Mouse (Mus musculus): ENCODE measurements around the gene Ap3d1. TPM values are rescaled to one million over a fixed set of nuclear protein-coding genes. Genes with fewer than 3 reads are reported as not detected.
A peak's percentile ranks its signal among the peaks of the same experiment; 100 is the strongest.

Ap3d1 gene
- polyA plus RNA-seq, 2 experiments from 2014 or later: 22.7 to 24.0 TPM

DNA sequence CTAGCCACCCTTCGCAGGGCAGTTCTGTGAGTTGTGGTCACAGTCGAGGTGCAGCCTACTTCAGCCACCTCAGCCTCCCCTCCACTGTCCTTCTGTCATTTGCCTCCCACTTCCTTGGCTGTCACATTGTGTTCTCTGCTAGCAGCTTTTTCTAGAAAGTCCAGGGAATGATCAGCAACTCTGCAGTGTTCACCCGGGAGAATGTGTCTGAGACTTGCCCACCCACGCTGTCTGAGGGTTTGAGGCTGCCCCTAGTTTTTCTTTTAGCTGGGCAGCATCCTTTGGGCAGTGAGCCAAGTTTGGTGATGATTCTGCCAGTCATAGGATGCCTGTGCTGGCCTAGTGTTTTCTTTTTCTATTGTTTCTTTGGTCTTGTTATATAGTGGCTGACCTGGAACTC is 14.9 kb upstream of the Ap3d1 start:
- no peak for ATAC-seq

DNA sequence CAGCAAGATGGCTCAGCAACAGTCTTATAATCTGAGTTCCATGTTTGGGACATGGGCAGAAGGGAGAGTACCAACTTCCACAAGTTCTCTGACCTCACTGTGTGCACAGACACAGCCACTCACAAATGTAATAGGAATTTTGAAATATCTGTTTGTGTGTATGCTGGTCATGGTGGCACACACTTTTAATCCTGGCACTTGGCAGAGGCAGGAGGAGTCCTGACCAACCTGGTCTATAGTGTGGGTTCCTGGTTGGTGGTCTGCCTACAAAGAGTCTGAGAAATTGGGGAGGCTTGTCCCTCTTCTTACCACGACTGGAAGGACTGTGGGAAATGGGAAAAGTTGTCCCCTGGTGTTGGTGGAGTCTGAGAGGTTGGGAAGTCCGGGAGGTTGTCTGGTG is 14.4 kb upstream of the Ap3d1 start:
- ATAC-seq: no peak

DNA sequence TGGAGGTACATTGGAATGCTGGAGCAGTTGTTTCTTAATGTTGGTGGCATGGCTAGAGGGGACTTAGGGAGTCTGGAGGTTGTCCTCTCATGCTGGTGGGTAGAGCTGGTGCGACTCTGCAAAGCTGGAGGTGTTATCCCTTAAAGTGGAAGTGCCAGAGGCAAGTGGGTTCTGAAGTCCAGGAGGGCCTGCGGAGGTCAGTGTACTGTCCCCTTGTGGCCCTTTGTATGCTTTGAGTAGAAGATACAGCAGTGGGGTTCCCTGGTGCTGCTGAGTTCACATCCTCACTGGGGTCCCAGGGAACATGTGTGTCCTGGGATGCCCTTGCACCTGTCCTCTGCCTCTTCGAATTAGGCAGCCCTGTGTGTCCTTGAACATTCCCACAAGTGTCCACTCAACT is 14.0 kb upstream of the Ap3d1 start:
- no peak for ATAC-seq

DNA sequence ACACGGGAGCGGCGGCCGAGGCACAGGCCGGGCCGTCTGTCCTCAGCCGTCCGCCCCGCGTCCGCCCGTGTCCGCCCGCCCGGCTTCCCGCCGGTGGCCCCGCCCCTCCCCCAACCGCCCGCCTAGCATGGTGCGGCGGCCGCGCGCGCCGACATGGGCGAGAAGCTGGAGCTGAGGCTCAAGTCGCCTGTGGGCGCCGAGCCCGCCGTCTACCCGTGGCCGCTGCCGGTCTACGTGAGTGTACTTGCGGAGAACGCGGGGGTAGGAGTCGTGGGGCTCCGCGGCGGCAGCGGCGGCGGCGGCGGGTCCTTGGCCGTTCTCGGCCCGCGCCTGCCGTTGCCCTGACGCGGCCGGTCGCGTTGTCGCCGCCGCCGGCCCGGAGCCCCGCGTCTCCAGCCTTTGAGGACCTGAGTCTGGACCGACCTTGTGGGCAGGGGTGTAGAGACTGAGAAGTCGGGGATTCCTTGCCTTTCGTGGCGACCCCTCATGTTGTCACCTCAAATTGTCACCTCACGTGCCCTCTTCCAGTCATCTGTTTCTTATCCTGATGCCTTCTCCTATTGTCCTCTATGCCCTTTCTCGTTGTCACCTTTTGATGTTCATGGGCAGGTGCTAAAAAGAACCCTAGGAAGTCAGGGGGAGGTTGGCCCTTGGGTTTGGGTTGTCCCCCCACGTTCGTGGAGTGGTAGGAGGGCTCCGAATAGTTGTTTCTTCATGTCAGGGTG is 13.4 kb upstream of the Ap3d1 start:
- no peak for ATAC-seq

DNA sequence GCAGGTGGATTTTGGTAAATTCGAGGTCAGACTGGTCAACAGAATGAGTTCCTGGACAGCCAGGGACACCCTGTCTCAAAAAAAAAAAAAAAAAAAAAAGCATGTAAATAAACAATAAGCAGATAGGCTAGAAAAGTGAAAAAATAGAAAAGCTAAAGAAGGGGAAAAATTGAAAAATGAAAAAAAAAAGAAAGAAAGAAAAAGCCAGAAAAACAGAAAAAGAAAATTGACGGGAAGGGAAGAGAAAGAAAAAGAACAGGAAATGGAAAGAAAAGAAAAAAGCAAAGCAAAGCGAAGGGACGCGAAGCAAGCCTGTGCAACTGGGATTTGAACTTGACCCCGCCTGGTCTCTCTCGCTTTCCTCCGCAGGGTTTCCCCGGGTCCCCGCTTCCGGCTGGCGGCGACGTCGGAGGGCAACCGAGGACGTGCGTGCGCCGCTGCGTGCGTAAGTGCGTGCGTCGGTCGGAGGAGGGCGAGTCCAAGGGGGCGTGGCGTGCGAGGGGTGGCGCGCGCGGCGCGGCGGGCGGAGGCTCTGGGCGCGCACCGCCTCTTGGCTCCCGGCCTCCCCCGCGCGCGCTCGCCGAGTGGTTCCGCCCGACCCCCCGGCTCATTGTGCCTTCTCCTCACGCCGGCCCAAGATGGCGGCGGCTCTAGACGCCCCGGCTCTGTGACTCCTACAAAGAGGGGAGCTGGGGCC is 12.7 kb upstream of the Ap3d1 start, which contains the start of gene Dot1l:
Gene Dot1l (plus strand): TSS at position 613 of the 697 bp plus-strand sequence.
- peak; percentile 72 for ATAC-seq

DNA sequence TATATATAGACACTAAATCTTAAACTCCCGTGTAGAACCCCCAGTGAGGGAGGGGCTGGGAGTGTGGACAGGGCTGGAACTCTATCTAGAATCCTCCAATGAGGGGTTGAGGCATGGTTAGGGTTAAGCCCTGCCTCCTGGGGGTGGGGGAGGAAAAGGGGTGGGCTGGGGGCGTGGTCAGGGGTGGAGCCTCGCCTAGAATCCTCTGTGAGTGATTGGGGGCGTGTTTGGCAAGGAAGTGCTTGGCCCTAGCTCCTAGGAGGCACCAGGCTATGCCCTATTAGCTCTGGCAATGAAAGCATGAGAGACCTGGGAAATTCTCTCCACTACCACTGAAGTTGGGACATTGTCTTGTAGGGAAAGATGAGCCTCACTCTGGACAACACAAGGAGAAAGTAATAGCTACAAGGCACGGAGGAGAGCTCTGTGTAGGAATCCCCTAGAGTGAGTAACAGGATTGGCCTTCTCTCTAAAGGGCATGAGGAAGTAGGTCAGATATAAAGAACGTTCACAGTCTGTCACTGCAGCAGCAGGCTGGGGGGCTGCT is 10.1 kb upstream of the Ap3d1 start:
- ATAC-seq: no peak

DNA sequence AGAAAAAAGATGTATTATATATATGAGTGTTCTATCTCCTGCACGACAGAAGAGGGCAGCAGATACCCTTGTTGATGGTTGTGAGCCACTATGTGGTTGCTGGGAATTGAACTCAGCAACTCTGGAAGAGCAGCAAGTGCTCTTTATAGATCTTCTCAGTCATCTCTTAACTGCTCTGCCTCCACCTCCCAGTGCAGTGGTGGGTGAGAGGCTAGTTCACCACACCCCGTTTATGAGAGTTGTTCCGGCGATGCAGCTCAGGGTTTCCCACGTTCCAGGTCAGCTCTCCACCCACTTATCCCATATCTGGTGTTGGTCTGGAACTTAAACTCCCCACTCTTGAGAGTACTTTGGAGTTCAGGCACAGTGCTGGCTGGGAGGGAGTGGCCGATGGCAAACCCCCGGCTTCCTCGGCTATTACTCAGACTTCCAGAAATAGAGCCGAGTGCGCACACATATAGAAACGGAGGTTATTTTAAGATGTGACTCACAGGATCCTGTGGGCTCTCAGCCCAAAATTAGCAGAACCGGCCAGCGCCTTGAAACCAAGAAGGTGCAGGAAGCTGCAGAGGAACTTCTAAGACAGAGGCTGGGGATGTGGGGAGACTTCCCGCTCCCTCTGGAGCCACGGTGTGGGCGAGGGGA is 9.2 kb upstream of the Ap3d1 start:
- peak; percentile 60 for ATAC-seq

DNA sequence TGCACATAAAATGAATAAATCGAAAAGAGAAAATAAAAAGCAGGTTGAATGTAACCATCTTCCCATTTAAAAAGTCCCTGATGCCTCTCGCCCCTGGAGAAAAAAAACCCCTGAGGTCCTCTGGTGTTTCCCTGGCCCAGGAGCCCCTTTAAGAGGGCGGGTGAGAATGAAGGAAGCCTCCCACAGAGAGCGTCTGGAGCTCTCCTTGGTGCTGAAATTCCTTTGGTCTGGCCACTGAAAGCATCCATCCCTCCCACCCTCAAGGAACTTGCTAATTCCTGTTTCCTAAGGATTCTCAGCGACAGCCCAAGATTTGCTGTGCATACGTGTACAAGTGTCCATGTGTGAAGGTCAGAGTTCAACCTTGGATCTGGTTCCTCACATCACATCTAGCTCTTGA is 6.5 kb upstream of the Ap3d1 start:
- ATAC-seq: no peak

DNA sequence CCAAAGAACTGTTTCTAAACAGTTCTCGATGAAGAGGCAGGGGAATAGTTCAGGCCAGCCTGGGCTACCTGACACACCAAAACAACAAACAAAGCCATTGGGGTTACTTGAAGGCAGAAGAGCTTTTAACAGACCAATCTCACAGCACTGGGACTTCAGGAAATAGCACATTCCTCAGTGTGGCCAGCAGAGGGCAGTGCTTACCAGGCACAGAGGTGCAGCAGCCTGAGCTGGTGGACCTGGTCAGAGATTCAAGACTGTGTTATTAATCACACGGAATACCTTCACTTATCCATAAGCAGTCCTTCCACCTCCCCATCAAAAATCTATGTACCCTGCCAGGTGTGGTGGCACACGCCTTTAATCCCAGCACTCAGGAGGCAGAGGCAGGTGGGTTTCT is 5.3 kb upstream of the Ap3d1 start:
- ATAC-seq: no peak

DNA sequence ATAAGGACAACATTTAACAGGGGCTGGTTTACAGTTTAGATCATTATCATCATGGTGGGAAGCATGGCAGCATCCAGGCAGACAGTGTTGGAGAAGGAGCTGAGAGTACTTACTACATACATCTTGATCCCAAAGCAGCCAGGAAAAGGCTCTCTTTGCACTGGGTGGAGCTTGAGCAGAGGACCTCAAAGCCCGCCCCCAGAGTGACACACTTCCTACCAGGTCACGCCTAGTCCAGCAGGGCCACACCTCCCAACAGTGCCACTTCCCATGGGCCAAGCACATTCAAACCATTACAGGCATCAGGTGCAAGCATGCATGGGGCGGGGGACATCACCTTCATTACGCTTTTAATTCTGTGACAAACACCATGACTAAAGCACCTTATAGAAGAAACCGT is 2.2 kb upstream of the Ap3d1 start:
- no peak for ATAC-seq

DNA sequence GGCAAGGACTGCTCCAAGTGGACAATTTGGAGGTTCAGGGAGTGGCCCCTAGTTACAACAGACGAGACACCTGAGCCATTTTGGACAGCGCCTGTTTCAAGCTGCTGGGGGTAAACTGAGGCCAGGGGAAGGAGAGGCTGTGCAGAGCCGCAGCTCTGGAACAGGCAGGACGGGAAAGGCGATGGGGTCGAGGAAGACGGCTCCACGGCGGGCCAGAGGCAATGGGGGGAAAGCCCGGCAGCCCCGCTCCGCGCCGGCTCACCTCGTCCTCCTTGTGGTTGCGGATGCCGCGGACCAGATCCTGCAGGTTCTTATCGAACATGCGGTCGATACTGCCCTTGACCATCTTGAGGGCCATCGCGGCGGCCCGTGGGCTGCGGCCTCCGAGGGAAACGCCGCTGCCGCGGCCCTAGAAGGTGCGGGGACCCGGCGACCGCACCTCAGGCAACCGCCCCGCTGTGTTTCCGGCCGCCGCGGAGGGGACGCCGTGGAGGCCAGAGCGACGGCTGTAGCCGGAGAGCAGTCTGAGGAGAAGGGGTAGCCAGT is 357 bp downstream of the Ap3d1 start:
- no peak for ATAC-seq

DNA sequence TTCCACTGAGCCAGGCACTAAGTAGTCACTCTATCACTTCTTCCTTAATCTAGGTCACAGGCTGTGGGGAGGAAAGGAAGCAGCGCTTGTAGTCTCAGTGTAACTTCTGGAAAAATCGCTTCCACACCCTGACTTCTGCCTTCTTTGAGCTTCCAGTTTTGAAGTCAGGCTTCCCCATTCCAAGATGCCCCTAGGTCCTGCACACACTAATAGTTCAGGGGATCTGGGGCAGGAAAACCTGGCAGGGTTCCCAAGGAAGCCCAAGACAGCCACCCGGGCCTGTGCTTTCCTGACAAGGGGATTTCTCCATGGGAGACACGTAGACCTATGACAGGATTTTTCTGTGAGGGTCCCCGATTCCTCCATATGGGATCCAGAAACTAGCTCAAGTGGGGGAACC is 918 bp downstream of the Ap3d1 start:
- ATAC-seq: no peak

DNA sequence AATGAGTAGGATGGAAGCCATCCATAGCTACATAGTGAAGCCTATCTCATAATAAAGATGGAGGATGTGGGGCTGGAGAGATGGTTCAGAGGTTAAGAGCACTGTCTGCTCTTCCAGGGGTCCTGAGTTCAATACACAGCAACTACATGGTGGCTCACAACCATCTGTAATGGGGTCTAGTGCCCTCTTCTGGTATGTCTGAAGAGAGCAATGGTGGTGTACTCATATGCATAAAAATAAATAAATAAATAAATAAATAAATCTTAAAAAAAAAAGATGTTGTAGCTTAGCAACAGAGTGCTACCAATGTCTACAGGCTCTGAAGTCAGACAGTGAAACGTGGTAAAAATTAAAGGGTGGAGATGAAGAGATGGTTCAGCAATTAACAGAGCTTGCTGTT is 3.4 kb downstream of the Ap3d1 start:
- no peak for ATAC-seq

DNA sequence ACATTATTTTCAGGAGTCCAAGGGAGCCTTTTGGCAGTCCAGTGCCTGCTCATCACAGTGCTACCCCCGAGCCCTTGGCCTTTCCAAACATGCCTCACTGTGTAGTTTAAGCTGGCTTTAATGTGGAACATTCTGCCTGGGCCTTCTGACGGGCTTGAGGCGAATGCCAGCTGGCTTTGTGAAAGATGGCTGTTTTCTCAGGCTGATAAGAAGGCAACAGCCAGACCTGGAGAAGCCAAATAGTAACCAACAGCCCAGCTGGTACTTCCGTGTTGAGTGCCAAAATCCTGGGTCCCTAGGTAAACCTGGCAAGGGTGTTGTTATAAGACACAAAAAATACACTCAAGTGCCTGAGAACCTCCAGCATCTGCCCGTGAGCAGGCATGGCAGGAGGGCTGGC is 5.3 kb downstream of the Ap3d1 start:
- ATAC-seq: no peak

DNA sequence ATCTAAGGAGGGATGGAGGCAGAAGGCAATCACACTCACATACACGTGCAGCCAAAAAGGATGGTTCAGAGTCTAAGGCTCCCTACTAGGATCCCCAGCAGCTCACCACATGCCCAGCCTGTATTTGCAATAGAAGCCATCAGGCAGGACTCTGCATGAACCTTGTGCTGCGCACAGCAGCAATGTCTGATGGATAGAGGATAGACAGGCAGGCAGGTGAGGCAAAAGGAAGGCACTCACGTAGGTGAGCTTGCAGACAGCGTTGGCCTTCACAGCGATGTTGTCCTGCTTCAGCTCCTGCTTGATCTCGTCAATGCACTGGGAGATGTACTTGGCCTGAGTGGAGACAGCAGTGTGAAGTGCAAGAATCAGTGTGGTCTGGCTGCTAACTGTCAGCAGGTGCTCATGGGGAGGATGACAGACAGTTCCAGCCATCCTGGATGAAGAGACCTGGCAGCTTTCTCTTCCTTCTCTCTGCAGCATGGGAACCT is 9.4 kb downstream of the Ap3d1 start:
- ATAC-seq: no peak

DNA sequence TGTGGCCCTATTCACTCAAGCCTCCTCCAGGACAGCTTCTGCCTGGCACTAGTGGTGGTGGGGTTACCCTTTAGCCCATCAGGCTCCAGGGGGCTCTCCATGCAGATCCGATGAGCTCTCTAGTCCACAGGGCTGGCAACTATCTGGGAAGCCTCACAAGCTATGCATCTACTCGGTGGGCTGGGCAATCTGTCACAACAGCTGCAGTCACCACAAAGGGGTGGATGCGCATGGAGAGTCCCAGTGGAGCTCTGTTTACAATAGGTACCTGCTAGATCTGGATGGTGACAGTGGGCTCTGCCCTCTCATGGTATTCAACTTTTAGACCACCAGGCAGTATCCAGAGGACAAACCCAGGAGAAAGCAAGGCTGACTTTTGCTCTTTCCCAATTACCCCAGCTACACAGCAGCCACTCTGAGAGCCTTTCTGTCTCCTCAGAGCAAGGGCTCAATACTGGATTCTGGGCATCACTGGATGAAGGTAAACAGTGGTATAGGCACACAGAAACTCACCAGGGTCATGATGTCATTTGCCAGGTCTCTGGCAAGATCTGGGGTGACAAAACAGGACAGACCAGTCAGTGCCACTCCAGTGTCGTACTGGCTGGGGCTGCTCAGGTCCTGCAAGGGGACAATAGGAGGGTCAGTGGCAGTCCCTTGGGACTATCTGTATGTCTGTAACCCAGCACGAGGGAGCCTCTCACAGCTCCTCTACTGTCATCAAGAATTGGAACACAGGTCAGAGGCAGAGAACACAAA is 14.5 kb downstream of the Ap3d1 start:
- no peak for ATAC-seq

DNA sequence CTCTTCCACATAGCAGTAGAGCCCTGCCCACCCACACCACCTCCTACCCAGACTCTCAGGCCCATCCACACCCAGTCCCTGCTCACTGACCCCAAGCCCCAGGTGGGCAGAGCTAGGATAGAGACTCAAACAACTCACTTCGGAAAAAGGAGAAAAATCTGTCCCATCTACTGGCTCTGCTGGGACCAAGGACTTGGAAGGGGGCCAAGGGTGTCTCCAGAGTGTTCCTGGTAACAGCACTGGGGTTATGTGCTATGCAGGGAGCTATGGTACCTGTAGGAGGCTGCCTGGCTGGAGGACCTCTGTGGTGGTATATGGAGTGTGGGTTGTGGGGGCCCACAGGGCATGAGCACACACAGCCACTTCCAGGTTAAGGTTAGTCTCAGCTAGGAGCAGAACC is 24.8 kb downstream of the Ap3d1 start:
- no peak for ATAC-seq

DNA sequence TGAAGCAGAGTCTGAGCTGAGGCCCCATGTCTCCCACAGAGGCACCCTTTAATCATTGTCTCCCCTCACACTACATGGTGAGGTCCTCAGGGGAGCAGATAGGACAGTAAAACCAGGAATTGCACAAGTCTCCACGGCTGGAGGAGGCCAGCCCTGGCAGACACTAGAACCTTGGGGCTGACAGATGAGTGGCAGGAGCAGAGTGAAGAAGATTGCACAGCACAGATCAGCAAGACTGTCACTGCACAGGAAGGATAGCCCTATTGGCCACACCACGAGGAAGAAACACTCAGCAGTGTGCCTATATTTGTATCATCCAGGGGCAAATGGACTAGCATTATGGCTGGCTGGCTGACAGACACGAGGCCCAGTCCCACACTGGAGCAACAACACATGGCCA is 31.2 kb downstream of the Ap3d1 start:
- ATAC-seq: no peak

DNA sequence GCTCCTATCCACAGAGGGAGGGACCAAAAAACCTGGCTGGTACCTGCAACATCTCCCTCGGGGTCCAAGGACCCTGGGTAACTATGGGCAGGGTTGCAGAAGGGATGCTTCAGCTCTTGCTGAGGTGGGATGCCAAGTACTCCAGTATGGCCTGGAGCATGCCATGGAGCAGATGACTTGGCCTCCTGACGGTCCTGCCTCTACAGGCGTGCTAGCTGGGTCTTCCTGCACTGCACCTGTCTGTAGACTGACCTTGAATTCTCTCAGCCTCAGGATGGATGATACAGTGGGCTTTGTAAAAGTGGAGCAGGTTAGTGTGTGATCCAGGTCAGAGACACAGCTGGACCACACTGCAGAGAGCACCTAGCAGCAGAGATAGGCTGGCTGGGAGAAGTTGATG is 36.6 kb downstream of the Ap3d1 start:
- no peak for ATAC-seq

DNA sequence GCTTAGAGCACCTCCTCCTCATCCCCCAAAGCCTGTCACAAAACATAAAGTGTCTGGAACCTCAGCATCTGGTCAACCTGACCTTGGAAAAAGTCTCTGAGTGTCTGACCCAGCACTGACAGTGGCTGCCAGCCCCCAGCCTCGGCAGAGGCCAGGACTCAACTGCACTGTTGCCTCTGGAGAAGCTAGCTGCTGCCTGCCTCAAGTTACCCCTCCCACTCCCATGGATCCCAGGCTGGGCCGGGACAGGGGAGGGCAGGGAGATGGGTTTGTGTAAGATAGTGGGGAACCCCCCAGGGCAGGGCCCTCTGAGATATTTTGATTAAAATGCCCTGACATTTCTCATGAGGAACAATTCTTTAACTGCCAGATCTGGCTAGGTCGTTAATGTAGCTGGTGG is 37.0 kb downstream of the Ap3d1 start:
- ATAC-seq: no peak

DNA sequence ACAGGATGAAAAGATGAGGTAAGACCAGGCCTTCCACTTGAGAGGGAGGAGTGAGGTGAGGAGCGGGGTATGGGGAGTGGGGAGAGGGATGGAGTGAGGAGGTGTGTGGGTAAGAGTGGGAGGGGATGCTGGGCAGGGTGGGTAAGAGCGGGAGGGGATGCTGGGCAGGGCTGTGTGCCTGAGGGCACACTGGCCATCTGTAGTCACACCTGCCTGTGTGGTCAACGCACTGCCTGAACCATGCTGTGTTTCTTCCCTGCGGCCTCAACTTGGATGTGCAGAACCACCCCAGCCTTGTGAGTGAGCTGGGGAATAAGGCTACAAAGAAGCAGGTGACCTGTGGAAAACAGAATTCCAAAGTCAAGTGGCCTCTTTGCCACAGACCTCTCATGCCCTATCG is 37.6 kb downstream of the Ap3d1 start:
- no peak for ATAC-seq

DNA sequence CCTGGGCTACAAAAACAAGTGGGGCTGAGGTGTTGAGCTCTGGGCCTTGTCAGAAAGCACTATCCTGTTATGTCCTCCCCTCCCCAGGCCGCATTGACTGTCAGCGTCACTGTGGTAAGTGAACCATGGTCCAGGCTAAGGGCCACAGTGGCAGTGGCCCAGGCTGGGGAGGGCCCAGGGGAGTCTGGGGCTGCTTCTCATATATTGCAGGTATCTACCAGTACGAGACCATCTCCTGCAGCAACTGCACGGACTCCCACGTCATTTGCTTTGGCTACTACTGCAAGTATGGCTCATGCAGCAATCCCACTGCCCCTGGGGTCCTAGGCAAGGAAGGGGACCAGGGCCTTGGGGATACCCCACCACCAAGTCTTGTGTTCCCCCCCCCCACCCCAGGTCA is 38.4 kb downstream of the Ap3d1 start:
- ATAC-seq: no peak

Measured in activated CD4-positive, CD25-positive, alpha-beta regulatory T cell, adult 4 months (primary cell).